Mouse (Mus musculus) heart, embryonic 13.5 days (tissue): Measurements from ENCODE around the gene Mcoln3. TPM values are rescaled to one million over a fixed set of nuclear protein-coding genes. Genes with fewer than 3 reads are reported as not detected.

ENCODE experiments used
- ATAC-seq: fragments of 200-750 bp; cut with Nextera tagmentation; 2 replicates; pipeline ENCODE4 v1.8.0; 2017; ENCODE audit warnings: moderate TSS enrichment; ENCODE audit not compliant: insufficient number of reproducible peaks, low FRiP score, low TSS enrichment; ENCODE audit errors: extremely low read depth
- H3K27ac ChIP-seq: fragments of 300-500 bp; sonication (generic); replicated peaks from 2 replicates; pipeline ENCODE4 v1.5.1; 2015; ENCODE audit warnings: moderate library complexity, mild to moderate bottlenecking, inconsistent platforms
- H3K27me3 ChIP-seq: fragments of 300-500 bp; sonication (generic); replicated peaks from 2 replicates; pipeline ENCODE4 v1.6.1; 2015; ENCODE audit warnings: mild to moderate bottlenecking, inconsistent platforms
- H3K36me3 ChIP-seq: fragments of 300-500 bp; sonication (generic); 2 replicates; pipeline ENCODE4 v1.6.1; 2015; ENCODE audit warnings: mild to moderate bottlenecking, inconsistent platforms
- H3K4me1 ChIP-seq: fragments of 300-500 bp; sonication (generic); 2 replicates; pipeline ENCODE4 v1.6.1; 2015; ENCODE audit warnings: inconsistent platforms
- H3K4me2 ChIP-seq: fragments of 300-500 bp; sonication (generic); 2 replicates; pipeline ENCODE4 v1.6.1; 2015; ENCODE audit warnings: inconsistent platforms, mild to moderate bottlenecking, moderate library complexity
- H3K4me3 ChIP-seq: fragments of 300-500 bp; sonication (generic); 2 replicates; pipeline ENCODE4 v1.5.1; 2015; ENCODE audit warnings: moderate library complexity, mild to moderate bottlenecking, inconsistent platforms
- H3K9ac ChIP-seq: fragments of 300-500 bp; sonication (generic); 2 replicates; pipeline ENCODE4 v1.6.1; 2015; ENCODE audit warnings: inconsistent platforms, mild to moderate bottlenecking, moderate library complexity
- H3K9me3 ChIP-seq: fragments of 300-500 bp; sonication (generic); 2 replicates; pipeline ENCODE4 v1.6.1; 2016; ENCODE audit warnings: inconsistent platforms
- WGBS: fragments of 180-500 bp; shearing (Covaris S2); methylation state at CpG from one replicate; pipeline ENCODE4 v1.1.7; 2015; ENCODE audit warnings: mixed read lengths; 5-methylcytosine and 5-hydroxymethylcytosine counted together
- polyA plus RNA-seq: library from polyadenylated mRNA; unstranded; fragments of >200 nt; fragmentation: Nextera tagmentation; extraction: Ambion mirVana; gene quantifications from 2 replicates; pipeline ENCODE4 v1.2.1, GENCODE M21; 2015

The Mcoln3 gene
- polyA plus RNA-seq, 1 experiment from 2014 or later, result 1.1 TPM

GRCm38 (mm10) chr3:146107921-146108571, 9.2 kb upstream of the Mcoln3 start, which contains the start of gene Wdr63:
TSS of gene Wdr63 (minus strand) at chr3:146108130.
- peak within 1 kb of the TSS; percentile 57 for H3K4me3 ChIP-seq
- no peaks in the 10 kb centered on the region for H3K36me3 ChIP-seq
- peaks cover 5% of the 10 kb centered on the region; the same call in 1 of the 2 replicates for H3K4me1 ChIP-seq
- H3K27me3 ChIP-seq, result peaks cover 14% of the 10 kb centered on the region
- no peak within 1 kb of the TSS for H3K27ac ChIP-seq
- H3K9ac ChIP-seq, result peak within 1 kb of the TSS; percentile 73
- peaks cover 14% of the 10 kb centered on the region for H3K9me3 ChIP-seq
- ATAC-seq, result peak; percentile 61; the same call in 1 of the 2 replicates
- H3K4me2 ChIP-seq, result peak within 1 kb of the TSS; percentile 89
- 12% methylated on average over 18 of the region's 18 CpGs for WGBS

- peaks cover 14% of the 10 kb centered on the region for H3K9me3 ChIP-seq
- no peak overlapping the region for H3K4me2 ChIP-seq
- no peak for ATAC-seq
- H3K36me3 ChIP-seq, result no peaks in the 10 kb centered on the region
- H3K4me1 ChIP-seq, result peaks cover 5% of the 10 kb centered on the region; the same call in 1 of the 2 replicates
- 61% methylated on average over 2 of the region's 2 CpGs for WGBS
- no peak overlapping the region for H3K27ac ChIP-seq
- H3K27me3 ChIP-seq, result peaks cover 19% of the 10 kb centered on the region
- no peak overlapping the region for H3K9ac ChIP-seq
- no peak overlapping the region for H3K4me3 ChIP-seq
Measured at GRCm38 (mm10) chr3:146108945-146109344, 8.3 kb upstream of the Mcoln3 start.

GRCm38 (mm10) chr3:146110358-146110757, 6.9 kb upstream of the Mcoln3 start:
- H3K36me3 ChIP-seq, result no peaks in the 10 kb centered on the region
- no peak overlapping the region for H3K4me3 ChIP-seq
- no peak overlapping the region for H3K27ac ChIP-seq
- peaks cover 5% of the 10 kb centered on the region; the same call in 1 of the 2 replicates for H3K4me1 ChIP-seq
- WGBS, result 62% methylated on average over 2 of the region's 2 CpGs
- no peak overlapping the region for H3K9ac ChIP-seq
- ATAC-seq, result no peak
- H3K27me3 ChIP-seq, result peaks cover 19% of the 10 kb centered on the region
- H3K4me2 ChIP-seq, result no peak overlapping the region
- H3K9me3 ChIP-seq, result 0 out of 2 replicates have a peak, but pooled peaks cover 6% of the 10 kb centered on the region

- no peak for ATAC-seq
- 67% methylated on average over 6 of the region's 6 CpGs for WGBS
Measured at GRCm38 (mm10) chr3:146110916-146111315, 6.3 kb upstream of the Mcoln3 start.

GRCm38 (mm10) chr3:146117997-146118457, 777 bp downstream of the Mcoln3 start:
- no peak overlapping the region for H3K9ac ChIP-seq
- H3K27ac ChIP-seq, result no peak overlapping the region
- ATAC-seq, result no peak
- no peaks in the 10 kb centered on the region for H3K36me3 ChIP-seq
- peak overlapping the region; percentile 38; the same call in 1 of the 2 replicates for H3K4me3 ChIP-seq
- H3K4me1 ChIP-seq, result peaks cover 17% of the 10 kb centered on the region
- peaks cover 47% of the 10 kb centered on the region for H3K27me3 ChIP-seq
- no peaks in the 10 kb centered on the region for H3K9me3 ChIP-seq
- 46% methylated on average over 9 of the region's 9 CpGs for WGBS
- H3K4me2 ChIP-seq, result peak overlapping the region; percentile 68

More at GRCm38 (mm10) chr3:146110916-146111315, 6.3 kb upstream of the Mcoln3 start:
- no peaks in the 10 kb centered on the region for H3K36me3 ChIP-seq
- peaks cover 19% of the 10 kb centered on the region for H3K27me3 ChIP-seq
- no peak overlapping the region for H3K27ac ChIP-seq
- no peak overlapping the region for H3K4me2 ChIP-seq
- H3K4me3 ChIP-seq, result no peak overlapping the region
- H3K4me1 ChIP-seq, result peaks cover 5% of the 10 kb centered on the region; the same call in 1 of the 2 replicates
- no peak overlapping the region for H3K9ac ChIP-seq
- 0 out of 2 replicates have a peak, but pooled peaks cover 2% of the 10 kb centered on the region for H3K9me3 ChIP-seq

- Histone ChIP-seq H3K4me3 (peak overlapping the region; percentile 40), H3K4me1 (peaks cover 17% of the 10 kb centered on the region), H3K9me3 (no peaks in the 10 kb centered on the region), H3K36me3 (no peaks in the 10 kb centered on the region), H3K9ac (peak overlapping the region; percentile 54), H3K27ac (no peak overlapping the region), H3K27me3 (peaks cover 37% of the 10 kb centered on the region), H3K4me2 (peak overlapping the region; percentile 65)
- WGBS, result 9% methylated on average over 25 of the region's 25 CpGs
- no peak for ATAC-seq
Measured at GRCm38 (mm10) chr3:146121310-146122124, 4.3 kb downstream of the Mcoln3 start.

- Histone ChIP-seq H3K4me1 (peaks cover 16% of the 10 kb centered on the region), H3K9me3 (no peaks in the 10 kb centered on the region), H3K27ac (no peak overlapping the region), H3K4me2 (peak overlapping the region; percentile 65; the same call in 1 of the 2 replicates), H3K27me3 (peaks cover 32% of the 10 kb centered on the region), H3K36me3 (no peaks in the 10 kb centered on the region), H3K9ac (peak overlapping the region; percentile 54), H3K4me3 (peak overlapping the region; percentile 40; the same call in 1 of the 2 replicates)
- ATAC-seq, result no peak
- whole genome bisulfite sequencing, result 67% methylated on average over 3 of the region's 3 CpGs
Measured at GRCm38 (mm10) chr3:146122125-146122420, 4.8 kb downstream of the Mcoln3 start.

GRCm38 (mm10) chr3:146122807-146123463, 5.7 kb downstream of the Mcoln3 start:
- Histone ChIP-seq H3K36me3 (no peaks in the 10 kb centered on the region), H3K9ac (no peak overlapping the region), H3K9me3 (no peaks in the 10 kb centered on the region), H3K4me3 (no peak overlapping the region), H3K27ac (no peak overlapping the region), H3K4me2 (no peak overlapping the region), H3K4me1 (peaks cover 12% of the 10 kb centered on the region), H3K27me3 (peaks cover 23% of the 10 kb centered on the region)
- 83% methylated on average over 8 of the region's 8 CpGs for WGBS
- no peak for ATAC-seq

GRCm38 (mm10) chr3:146123464-146123825, 6.2 kb downstream of the Mcoln3 start:
- H3K27me3 ChIP-seq, result peaks cover 18% of the 10 kb centered on the region
- no peak overlapping the region for H3K27ac ChIP-seq
- no peaks in the 10 kb centered on the region for H3K9me3 ChIP-seq
- H3K4me3 ChIP-seq, result no peak overlapping the region
- ATAC-seq, result no peak
- peaks cover 12% of the 10 kb centered on the region for H3K4me1 ChIP-seq
- 73% methylated on average over 9 of the region's 9 CpGs for WGBS
- no peak overlapping the region for H3K4me2 ChIP-seq
- no peaks in the 10 kb centered on the region for H3K36me3 ChIP-seq
- no peak overlapping the region for H3K9ac ChIP-seq

- peaks cover 3% of the 10 kb centered on the region; the same call in 1 of the 2 replicates for H3K4me1 ChIP-seq
- H3K4me2 ChIP-seq, result no peak overlapping the region
- H3K27ac ChIP-seq, result no peak overlapping the region
- no peaks in the 10 kb centered on the region for H3K9me3 ChIP-seq
- H3K27me3 ChIP-seq, result no peaks in the 10 kb centered on the region
- H3K9ac ChIP-seq, result no peak overlapping the region
- no peaks in the 10 kb centered on the region for H3K36me3 ChIP-seq
- no peak for ATAC-seq
- WGBS, result 23% methylated on average over 6 of the region's 6 CpGs
- H3K4me3 ChIP-seq, result no peak overlapping the region
Measured at GRCm38 (mm10) chr3:146127205-146127604, 10.0 kb downstream of the Mcoln3 start.

GRCm38 (mm10) chr3:146134834-146135233, 17.6 kb downstream of the Mcoln3 start:
- Histone ChIP-seq H3K36me3 (no peaks in the 10 kb centered on the region), H3K9ac (no peak overlapping the region), H3K4me3 (no peak overlapping the region), H3K4me1 (no peaks in the 10 kb centered on the region), H3K27me3 (no peaks in the 10 kb centered on the region), H3K9me3 (peaks cover 7% of the 10 kb centered on the region; the same call in 1 of the 2 replicates), H3K27ac (no peak overlapping the region), H3K4me2 (no peak overlapping the region)
- WGBS, result 67% methylated on average over 9 of the region's 9 CpGs
- no peak for ATAC-seq
